Mouse (Mus musculus): ENCODE results near the gene Trim9. TPM values are rescaled to one million over a fixed set of nuclear protein-coding genes. Genes with fewer than 3 reads are reported as not detected.

Trim9 gene
- polyA plus RNA-seq, 1 experiment = not detected

- WGBS = 34% methylated on average over 16 of the region's 16 CpGs
- Histone ChIP-seq H3K4me1 (ENCODE audit: control insufficient read depth, insufficient read depth, low read length) (no peaks in the 10 kb centered on the region; the same call in none of the 2 replicates), H3K27ac (ENCODE audit: control insufficient read depth, insufficient read depth, low read depth, low read length, poor library complexity) (no peak overlapping the region), H3K4me3 (replicated peaks; ENCODE audit: control insufficient read depth, low read depth, low read length) (no peak overlapping the region)
- no peak for TF ChIP-seq CTCF (IDR thresholded peaks at IDR 0.05; ENCODE audit: control insufficient read depth, insufficient read depth, low read length)
- TF ChIP-seq POLR2A (IDR thresholded peaks at IDR 0.05; ENCODE audit: borderline replicate concordance, control insufficient read depth, low read depth, low read length) = no peak
These were observed 1.8 kb downstream of the Trim9 start for GRCm38 (mm10) chr12:70345531-70346138.

DNA sequence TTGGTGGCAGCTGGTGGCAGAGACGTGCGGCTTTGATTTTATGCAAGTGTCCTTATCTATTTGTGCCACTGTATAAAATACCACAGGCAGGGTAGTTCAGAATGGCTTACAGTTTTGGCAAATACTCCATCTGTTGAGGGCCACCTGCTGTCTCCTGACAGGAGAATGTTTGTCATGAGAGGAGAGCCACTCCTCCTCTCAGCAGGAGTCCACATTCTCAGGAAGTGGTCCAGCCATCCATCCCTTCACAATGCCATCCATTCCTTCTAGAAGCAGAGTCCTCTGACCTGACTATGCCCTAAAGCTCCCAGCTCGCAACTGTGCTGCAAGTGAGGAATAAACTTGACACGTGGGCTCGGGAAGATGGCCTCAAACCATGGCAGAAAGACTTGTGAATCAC lies 12.2 kb downstream of the Trim9 start:
- 77% methylated on average over 5 of the region's 5 CpGs for WGBS
- Histone ChIP-seq H3K4me1 (ENCODE audit: control insufficient read depth, insufficient read depth, low read length) (no peaks in the 10 kb centered on the region), H3K27ac (ENCODE audit: control insufficient read depth, insufficient read depth, low read depth, low read length, poor library complexity) (no peak overlapping the region), H3K4me3 (replicated peaks; ENCODE audit: control insufficient read depth, low read depth, low read length) (no peak overlapping the region)
- no peak for TF ChIP-seq POLR2A (IDR thresholded peaks at IDR 0.05; ENCODE audit: borderline replicate concordance, control insufficient read depth, low read depth, low read length)
- TF ChIP-seq CTCF (IDR thresholded peaks at IDR 0.05; ENCODE audit: control insufficient read depth, insufficient read depth, low read length) = no peak

DNA sequence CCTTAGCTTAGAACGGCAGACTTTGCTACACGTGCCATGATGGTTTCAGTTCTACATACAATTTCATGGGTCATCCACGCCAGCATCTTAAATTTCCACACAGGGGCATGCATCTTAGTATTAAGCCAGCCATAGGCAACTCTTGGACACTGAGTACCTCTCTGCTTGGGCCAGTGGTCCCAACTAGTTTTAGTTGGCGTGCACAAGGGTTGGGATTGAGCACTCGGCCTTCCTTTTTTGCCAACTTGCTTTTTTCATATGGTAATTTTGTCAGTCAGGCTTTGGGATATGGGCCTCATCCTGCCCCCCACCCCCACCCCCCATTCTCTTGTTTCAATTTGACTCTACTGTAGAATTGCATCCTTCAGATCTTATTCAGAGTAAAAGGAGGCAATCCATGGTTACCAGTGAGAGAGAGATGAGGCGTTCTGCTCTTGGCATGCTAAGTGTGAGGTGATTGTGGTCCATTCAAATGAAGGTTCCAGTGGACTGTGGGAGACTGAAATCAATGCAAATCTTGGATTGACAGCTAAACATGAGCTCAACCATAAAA lies 14.1 kb downstream of the Trim9 start:
- no peaks in the 10 kb centered on the region for H3K4me1 ChIP-seq (ENCODE audit: control insufficient read depth, insufficient read depth, low read length)
- TF ChIP-seq POLR2A (IDR thresholded peaks at IDR 0.05; ENCODE audit: borderline replicate concordance, control insufficient read depth, low read depth, low read length) (no peak), CTCF (IDR thresholded peaks at IDR 0.05; ENCODE audit: control insufficient read depth, insufficient read depth, low read length) (no peak)
- 88% methylated on average over 6 of the region's 6 CpGs for WGBS
- H3K27ac ChIP-seq (ENCODE audit: control insufficient read depth, insufficient read depth, low read depth, low read length, poor library complexity) = no peak overlapping the region
- H3K4me3 ChIP-seq (replicated peaks; ENCODE audit: control insufficient read depth, low read depth, low read length) = no peak overlapping the region

GRCm38 (mm10) chr12:70329059-70329458 lies 18.4 kb downstream of the Trim9 start:
- TF ChIP-seq CTCF (IDR thresholded peaks at IDR 0.05; ENCODE audit: control insufficient read depth, insufficient read depth, low read length) (no peak), POLR2A (IDR thresholded peaks at IDR 0.05; ENCODE audit: borderline replicate concordance, control insufficient read depth, low read depth, low read length) (no peak)
- Histone ChIP-seq H3K27ac (ENCODE audit: control insufficient read depth, insufficient read depth, low read depth, low read length, poor library complexity) (no peak overlapping the region), H3K4me1 (ENCODE audit: control insufficient read depth, insufficient read depth, low read length) (no peaks in the 10 kb centered on the region), H3K4me3 (replicated peaks; ENCODE audit: control insufficient read depth, low read depth, low read length) (no peak overlapping the region)
- WGBS = 73% methylated on average over 3 of the region's 3 CpGs

DNA sequence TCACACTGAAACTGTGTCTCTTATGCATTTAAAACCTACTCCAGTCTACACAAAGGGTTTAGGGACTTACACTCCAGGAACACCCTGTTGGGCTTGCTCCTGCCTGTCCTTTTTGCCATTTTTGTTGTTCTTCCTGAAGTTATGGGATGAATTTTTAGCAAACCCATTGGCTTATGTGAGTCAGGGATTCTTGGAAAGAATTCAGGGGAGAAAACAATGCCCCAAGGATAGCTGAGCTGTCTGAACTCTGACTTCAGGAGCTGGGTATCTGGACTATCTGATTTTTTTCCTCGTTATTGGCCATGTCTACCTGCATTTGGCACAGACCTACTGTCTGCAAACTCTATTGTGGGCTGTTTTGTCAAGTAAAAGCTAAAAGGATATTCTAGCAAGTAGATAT lies 20.5 kb downstream of the Trim9 start:
- H3K4me1 ChIP-seq (ENCODE audit: control insufficient read depth, insufficient read depth, low read length) = no peaks in the 10 kb centered on the region
- no peak for TF ChIP-seq CTCF (IDR thresholded peaks at IDR 0.05; ENCODE audit: control insufficient read depth, insufficient read depth, low read length)
- no peak for TF ChIP-seq POLR2A (IDR thresholded peaks at IDR 0.05; ENCODE audit: borderline replicate concordance, control insufficient read depth, low read depth, low read length)
- 65% methylated on average over 1 of the region's 1 CpGs for WGBS
- no peak overlapping the region for H3K27ac ChIP-seq (ENCODE audit: control insufficient read depth, insufficient read depth, low read depth, low read length, poor library complexity)
- no peak overlapping the region for H3K4me3 ChIP-seq (replicated peaks; ENCODE audit: control insufficient read depth, low read depth, low read length)

DNA sequence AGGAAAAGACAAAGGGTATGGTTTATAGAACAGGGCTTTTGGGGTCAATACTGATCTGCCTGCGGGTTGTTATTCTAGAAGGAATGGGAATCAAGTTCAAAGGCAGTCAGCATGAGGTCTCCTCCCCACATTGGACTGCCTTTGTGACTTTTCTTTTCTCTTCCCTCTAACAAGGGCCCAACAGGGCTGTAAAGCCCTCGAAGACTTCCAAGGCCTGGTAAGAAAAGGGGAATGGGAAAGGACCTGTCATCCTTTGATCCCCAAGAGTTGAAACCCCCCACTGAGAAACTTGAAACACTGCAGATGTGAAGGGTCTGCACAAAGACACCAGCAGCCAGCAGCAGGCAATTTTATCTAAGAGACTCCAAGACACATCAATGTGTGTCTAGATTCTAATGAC lies 21.0 kb downstream of the Trim9 start:
- TF ChIP-seq CTCF (IDR thresholded peaks at IDR 0.05; ENCODE audit: control insufficient read depth, insufficient read depth, low read length) (no peak), POLR2A (IDR thresholded peaks at IDR 0.05; ENCODE audit: borderline replicate concordance, control insufficient read depth, low read depth, low read length) (no peak)
- H3K4me1 ChIP-seq (ENCODE audit: control insufficient read depth, insufficient read depth, low read length) = no peaks in the 10 kb centered on the region
- H3K4me3 ChIP-seq (replicated peaks; ENCODE audit: control insufficient read depth, low read depth, low read length) = no peak overlapping the region
- H3K27ac ChIP-seq (ENCODE audit: control insufficient read depth, insufficient read depth, low read depth, low read length, poor library complexity) = no peak overlapping the region
- 55% methylated on average over 2 of the region's 2 CpGs for WGBS

DNA sequence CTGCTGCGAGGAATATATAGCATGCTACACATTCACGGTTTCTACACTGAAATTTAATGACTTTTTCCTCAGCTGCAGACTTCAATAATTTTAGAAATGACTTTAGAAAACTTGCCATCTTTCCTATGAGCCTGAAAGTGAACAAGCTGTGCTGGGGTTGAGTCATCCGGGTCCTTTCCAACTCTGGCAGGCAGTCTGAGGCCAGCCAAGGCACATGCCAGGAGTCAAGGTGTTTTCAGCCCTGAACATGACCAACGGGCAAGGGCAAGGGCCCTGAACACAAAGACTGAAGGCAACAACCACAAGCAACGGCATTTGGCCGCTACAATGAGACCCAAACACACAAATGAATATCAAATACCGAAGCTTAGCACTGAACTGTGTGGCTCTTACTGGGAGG lies 21.6 kb downstream of the Trim9 start:
- TF ChIP-seq CTCF (IDR thresholded peaks at IDR 0.05; ENCODE audit: control insufficient read depth, insufficient read depth, low read length) (no peak), POLR2A (IDR thresholded peaks at IDR 0.05; ENCODE audit: borderline replicate concordance, control insufficient read depth, low read depth, low read length) (no peak)
- H3K4me1 ChIP-seq (ENCODE audit: control insufficient read depth, insufficient read depth, low read length) = no peaks in the 10 kb centered on the region
- no peak overlapping the region for H3K4me3 ChIP-seq (replicated peaks; ENCODE audit: control insufficient read depth, low read depth, low read length)
- H3K27ac ChIP-seq (ENCODE audit: control insufficient read depth, insufficient read depth, low read depth, low read length, poor library complexity) = no peak overlapping the region
- WGBS = 76% methylated on average over 7 of the region's 7 CpGs

GRCm38 (mm10) chr12:70322790-70323189 lies 24.6 kb downstream of the Trim9 start:
- Histone ChIP-seq H3K4me1 (ENCODE audit: control insufficient read depth, insufficient read depth, low read length) (no peaks in the 10 kb centered on the region), H3K27ac (ENCODE audit: control insufficient read depth, insufficient read depth, low read depth, low read length, poor library complexity) (no peak overlapping the region), H3K4me3 (replicated peaks; ENCODE audit: control insufficient read depth, low read depth, low read length) (no peak overlapping the region)
- WGBS = 30% methylated on average over 1 of the region's 1 CpGs
- no peak for TF ChIP-seq POLR2A (IDR thresholded peaks at IDR 0.05; ENCODE audit: borderline replicate concordance, control insufficient read depth, low read depth, low read length)
- no peak for TF ChIP-seq CTCF (IDR thresholded peaks at IDR 0.05; ENCODE audit: control insufficient read depth, insufficient read depth, low read length)
